Mouse (Mus musculus): Measurements from ENCODE around the gene Dis3l2. TPM values are rescaled to one million over a fixed set of nuclear protein-coding genes. Genes with fewer than 3 reads are reported as not detected.

The Dis3l2 gene
- polyA plus RNA-seq (2012; rRNA removed) = 19.8 and 21.8 TPM in 2 replicates

DNA sequence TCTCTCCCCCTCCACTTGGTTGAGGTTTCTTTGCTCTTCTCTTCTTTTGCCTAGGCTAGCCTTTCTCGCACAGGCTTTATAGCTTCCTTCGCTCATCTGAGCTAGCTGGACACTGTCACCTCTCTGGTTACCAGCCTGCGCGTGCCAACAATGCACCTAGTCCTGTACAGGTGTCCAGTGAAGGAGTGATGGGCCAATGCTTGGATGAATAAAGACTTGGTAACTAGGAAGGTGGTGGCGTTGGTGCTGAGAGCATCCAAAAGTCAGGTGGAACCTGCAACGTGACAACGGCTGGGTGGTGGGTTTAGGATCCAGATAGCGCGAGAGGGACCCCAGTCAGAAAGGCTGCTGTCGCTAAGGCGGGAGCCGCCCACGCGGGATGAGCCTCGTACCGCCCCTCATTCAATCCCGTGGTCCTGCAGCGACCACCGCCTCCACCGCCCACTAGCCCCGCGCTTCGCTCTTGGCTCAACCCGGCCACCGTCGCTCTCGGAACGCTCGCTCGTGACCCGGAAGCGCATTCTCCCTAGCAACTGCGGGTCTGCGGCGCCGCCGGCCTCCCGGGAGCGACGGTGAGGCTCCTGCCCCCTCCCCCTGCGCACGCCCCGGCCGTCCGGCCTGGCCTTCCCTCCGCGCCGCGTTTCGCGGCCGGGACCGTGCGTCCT lies at the start of gene Dis3l2:
Dis3l2 (plus strand) TSS at position 509 of the 665 bp plus-strand sequence.
- H3K27ac ChIP-seq (ENCODE audit: control insufficient read depth, insufficient read depth, low read length) = no peak within 1 kb of the TSS
- 5% methylated on average over 54 of the region's 54 CpGs for WGBS
- TF ChIP-seq CTCF (IDR thresholded peaks at IDR 0.05; ENCODE audit: borderline replicate concordance, control insufficient read depth, extremely low read depth, insufficient read depth, low read length, poor library complexity) (no peak), POLR2A (IDR thresholded peaks at IDR 0.05; ENCODE audit: control insufficient read depth, extremely low read depth, insufficient read depth, low read length, poor library complexity) (0 out of 2 replicates have a peak, but pooled peaks have one; percentile 2)
- peak; percentile 82 for DNase-seq
- no peaks in the 10 kb centered on the region for H3K27me3 ChIP-seq (ENCODE audit: control insufficient read depth, insufficient read depth, low read length)
- peak within 1 kb of the TSS; percentile 56 for H3K4me3 ChIP-seq (ENCODE audit: control insufficient read depth, insufficient read depth, low read length)
- H3K36me3 ChIP-seq (ENCODE audit: control insufficient read depth, insufficient read depth, low read length) = no peaks in the 10 kb centered on the region
- H3K4me1 ChIP-seq (replicated peaks; ENCODE audit: control insufficient read depth, insufficient read depth, low read length) = peaks cover 4% of the 10 kb centered on the region

GRCm38 (mm10) chr1:86657071-86657470 lies 46.5 kb upstream of the Dis3l2 start:
- Histone ChIP-seq H3K36me3 (ENCODE audit: control insufficient read depth, insufficient read depth, low read length) (no peaks in the 10 kb centered on the region), H3K4me3 (ENCODE audit: control insufficient read depth, insufficient read depth, low read length) (no peak overlapping the region), H3K4me1 (replicated peaks; ENCODE audit: control insufficient read depth, insufficient read depth, low read length) (no peaks in the 10 kb centered on the region), H3K27ac (ENCODE audit: control insufficient read depth, insufficient read depth, low read length) (no peak overlapping the region), H3K27me3 (ENCODE audit: control insufficient read depth, insufficient read depth, low read length) (no peaks in the 10 kb centered on the region)
- TF ChIP-seq CTCF (IDR thresholded peaks at IDR 0.05; ENCODE audit: borderline replicate concordance, control insufficient read depth, extremely low read depth, insufficient read depth, low read length, poor library complexity) (no peak), POLR2A (IDR thresholded peaks at IDR 0.05; ENCODE audit: control insufficient read depth, extremely low read depth, insufficient read depth, low read length, poor library complexity) (no peak)
- DNase-seq = no peak
- 96% methylated on average over 5 of the region's 5 CpGs for WGBS

DNA sequence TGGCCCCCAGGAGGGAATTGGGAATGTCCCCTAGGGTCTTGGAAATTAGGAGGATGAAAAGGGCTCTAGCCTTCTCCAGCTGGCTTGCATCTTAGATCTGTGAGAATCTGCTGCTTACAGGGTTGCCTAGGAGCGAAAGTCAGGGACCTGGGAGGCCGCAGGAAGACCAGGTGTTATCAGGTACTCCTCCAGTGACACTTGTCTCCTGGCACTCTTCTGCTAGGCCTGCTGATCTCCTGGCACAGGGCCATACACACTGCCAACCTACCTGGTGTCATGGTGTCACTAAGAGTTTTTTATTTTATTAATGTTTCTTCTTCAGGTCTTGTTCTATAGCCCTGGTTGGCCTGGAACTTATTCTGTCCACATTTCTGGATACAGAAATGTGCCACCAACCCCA lies 38.5 kb upstream of the Dis3l2 start:
- TF ChIP-seq POLR2A (IDR thresholded peaks at IDR 0.05; ENCODE audit: control insufficient read depth, extremely low read depth, insufficient read depth, low read length, poor library complexity) (no peak), CTCF (IDR thresholded peaks at IDR 0.05; ENCODE audit: borderline replicate concordance, control insufficient read depth, extremely low read depth, insufficient read depth, low read length, poor library complexity) (no peak)
- H3K27ac ChIP-seq (ENCODE audit: control insufficient read depth, insufficient read depth, low read length) = no peak overlapping the region
- H3K27me3 ChIP-seq (ENCODE audit: control insufficient read depth, insufficient read depth, low read length) = peaks cover 1% of the 10 kb centered on the region; the same call in 1 of the 2 replicates
- H3K36me3 ChIP-seq (ENCODE audit: control insufficient read depth, insufficient read depth, low read length) = no peaks in the 10 kb centered on the region
- WGBS = 93% methylated on average over 2 of the region's 2 CpGs
- DNase-seq = no peak
- H3K4me1 ChIP-seq (replicated peaks; ENCODE audit: control insufficient read depth, insufficient read depth, low read length) = 0 out of 2 replicates have a peak, but pooled peaks cover 4% of the 10 kb centered on the region
- H3K4me3 ChIP-seq (ENCODE audit: control insufficient read depth, insufficient read depth, low read length) = no peak overlapping the region

DNA sequence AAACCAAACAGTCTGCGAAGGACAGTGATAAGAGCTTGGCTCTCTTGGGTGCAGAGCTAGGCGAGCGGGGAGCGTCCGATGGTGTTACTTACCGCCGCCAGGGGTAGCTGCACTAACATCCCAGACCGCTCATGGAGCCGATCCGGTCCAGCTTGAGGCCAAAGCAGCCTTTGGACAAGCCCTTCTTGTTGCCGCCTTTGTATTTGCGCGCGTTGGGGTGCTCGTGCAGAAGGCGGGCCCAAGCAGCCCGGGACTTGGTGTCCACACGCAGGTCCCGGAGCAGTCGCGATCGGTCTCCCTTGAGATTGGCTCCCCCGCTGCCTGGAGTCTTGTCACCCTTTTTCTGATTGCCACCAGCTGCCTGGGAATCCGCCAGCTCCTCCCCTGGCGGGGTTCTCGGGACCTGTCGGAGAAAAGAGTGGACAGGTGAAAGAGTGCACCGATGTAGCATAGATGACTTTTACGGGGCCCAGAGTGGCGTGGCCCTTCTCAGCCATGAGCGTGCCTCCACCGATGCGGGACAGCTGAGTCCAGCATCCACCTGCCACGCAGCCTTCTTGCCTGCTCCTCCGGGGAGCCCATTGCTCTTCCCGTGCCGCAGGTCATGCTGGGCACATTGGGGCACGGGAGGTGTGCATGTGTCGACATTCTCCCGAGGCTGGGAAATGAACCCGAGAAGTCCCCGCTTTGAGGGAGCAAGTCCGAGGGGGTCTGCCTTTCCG lies 33.9 kb upstream of the Dis3l2 start:
- H3K4me1 ChIP-seq (replicated peaks; ENCODE audit: control insufficient read depth, insufficient read depth, low read length) = peaks cover 10% of the 10 kb centered on the region; the same call in 1 of the 2 replicates
- H3K27me3 ChIP-seq (ENCODE audit: control insufficient read depth, insufficient read depth, low read length) = peaks cover 5% of the 10 kb centered on the region; the same call in 1 of the 2 replicates
- H3K27ac ChIP-seq (ENCODE audit: control insufficient read depth, insufficient read depth, low read length) = no peak overlapping the region
- 3% methylated on average over 44 of the region's 44 CpGs for WGBS
- peak overlapping the region; percentile 25 for H3K4me3 ChIP-seq (ENCODE audit: control insufficient read depth, insufficient read depth, low read length)
- H3K36me3 ChIP-seq (ENCODE audit: control insufficient read depth, insufficient read depth, low read length) = no peaks in the 10 kb centered on the region
- peak; percentile 38; the same call in 1 of the 2 replicates for TF ChIP-seq CTCF (IDR thresholded peaks at IDR 0.05; ENCODE audit: borderline replicate concordance, control insufficient read depth, extremely low read depth, insufficient read depth, low read length, poor library complexity)
- no peak for TF ChIP-seq POLR2A (IDR thresholded peaks at IDR 0.05; ENCODE audit: control insufficient read depth, extremely low read depth, insufficient read depth, low read length, poor library complexity)
- peak; percentile 6 for DNase-seq

GRCm38 (mm10) chr1:86670279-86671038 lies 33.1 kb upstream of the Dis3l2 start, which contains the start of gene Nppc:
Gene Nppc (minus strand): TSS chr1:86670571.
- Histone ChIP-seq H3K4me3 (ENCODE audit: control insufficient read depth, insufficient read depth, low read length) (peak within 1 kb of the TSS; percentile 25), H3K36me3 (ENCODE audit: control insufficient read depth, insufficient read depth, low read length) (no peaks in the 10 kb centered on the region), H3K4me1 (replicated peaks; ENCODE audit: control insufficient read depth, insufficient read depth, low read length) (peaks cover 10% of the 10 kb centered on the region; the same call in 1 of the 2 replicates), H3K27ac (ENCODE audit: control insufficient read depth, insufficient read depth, low read length) (no peak within 1 kb of the TSS), H3K27me3 (ENCODE audit: control insufficient read depth, insufficient read depth, low read length) (peaks cover 5% of the 10 kb centered on the region; the same call in 1 of the 2 replicates)
- TF ChIP-seq POLR2A (IDR thresholded peaks at IDR 0.05; ENCODE audit: control insufficient read depth, extremely low read depth, insufficient read depth, low read length, poor library complexity) (no peak), CTCF (IDR thresholded peaks at IDR 0.05; ENCODE audit: borderline replicate concordance, control insufficient read depth, extremely low read depth, insufficient read depth, low read length, poor library complexity) (no peak)
- peak; percentile 41 for DNase-seq
- WGBS = 5% methylated on average over 59 of the region's 59 CpGs

DNA sequence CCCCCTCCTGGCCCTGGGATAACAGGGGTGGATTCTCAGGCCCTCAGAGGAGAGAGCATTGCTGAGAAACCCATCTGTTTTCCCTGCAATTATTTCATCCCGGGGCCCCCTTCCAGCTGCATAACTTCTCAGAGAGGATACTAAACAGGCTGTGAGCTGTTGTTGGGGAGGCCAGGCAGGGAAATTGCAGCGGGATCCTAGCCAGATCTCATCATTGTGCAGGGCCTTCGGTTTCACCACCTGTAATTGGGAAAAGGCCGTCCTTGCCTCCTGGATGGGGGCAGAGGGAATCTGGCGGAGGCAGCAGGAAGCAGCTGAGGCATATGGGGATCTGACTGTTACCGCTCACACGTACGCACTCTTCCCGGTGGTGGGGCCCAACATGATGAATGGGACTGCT lies 29.2 kb upstream of the Dis3l2 start:
- peaks cover 10% of the 10 kb centered on the region; the same call in 1 of the 2 replicates for H3K4me1 ChIP-seq (replicated peaks; ENCODE audit: control insufficient read depth, insufficient read depth, low read length)
- peaks cover 5% of the 10 kb centered on the region; the same call in 1 of the 2 replicates for H3K27me3 ChIP-seq (ENCODE audit: control insufficient read depth, insufficient read depth, low read length)
- H3K4me3 ChIP-seq (ENCODE audit: control insufficient read depth, insufficient read depth, low read length) = no peak overlapping the region
- TF ChIP-seq CTCF (IDR thresholded peaks at IDR 0.05; ENCODE audit: borderline replicate concordance, control insufficient read depth, extremely low read depth, insufficient read depth, low read length, poor library complexity) (no peak), POLR2A (IDR thresholded peaks at IDR 0.05; ENCODE audit: control insufficient read depth, extremely low read depth, insufficient read depth, low read length, poor library complexity) (no peak)
- no peak for DNase-seq
- WGBS = 84% methylated on average over 9 of the region's 9 CpGs
- H3K27ac ChIP-seq (ENCODE audit: control insufficient read depth, insufficient read depth, low read length) = no peak overlapping the region
- no peaks in the 10 kb centered on the region for H3K36me3 ChIP-seq (ENCODE audit: control insufficient read depth, insufficient read depth, low read length)

All from thymus, adult 2 months (tissue).